Mouse (Mus musculus) limb, embryonic 12.5 days (tissue): ENCODE results near the gene Nxph2. TPM values are rescaled to one million over a fixed set of nuclear protein-coding genes. Genes with fewer than 3 reads are reported as not detected.
"Not testable (repeated sequence)": the region's sequence is repeated elsewhere in the genome, so short reads cannot be mapped to it uniquely, and the experiment has no call there.

Experiments
- ATAC-seq: fragments of 200-750 bp; cut with Nextera tagmentation; 2 replicates; pipeline ENCODE4 v1.8.0; 2017; ENCODE audit warnings: low read depth, moderate TSS enrichment; ENCODE audit not compliant: insufficient number of reproducible peaks, insufficient read depth, low FRiP score, low TSS enrichment
- H3K27ac ChIP-seq: fragments of 300-500 bp; sonication (generic); 2 replicates; pipeline ENCODE4 v1.5.1; 2016; ENCODE audit warnings: mild to moderate bottlenecking, moderate library complexity
- H3K27me3 ChIP-seq: fragments of 300-500 bp; sonication (generic); 2 replicates; pipeline ENCODE4 v1.6.1; 2016; ENCODE audit warnings: mild to moderate bottlenecking, moderate library complexity
- H3K36me3 ChIP-seq: fragments of 300-500 bp; sonication (generic); 2 replicates; pipeline ENCODE4 v1.6.1; 2016; ENCODE audit warnings: mild to moderate bottlenecking, moderate library complexity
- H3K4me1 ChIP-seq: fragments of 300-500 bp; sonication (generic); replicated peaks from 2 replicates; pipeline ENCODE4 v1.6.1; 2016
- H3K4me2 ChIP-seq: fragments of 300-500 bp; sonication (generic); 2 replicates; pipeline ENCODE4 v1.6.1; 2016; ENCODE audit warnings: mild to moderate bottlenecking, moderate library complexity
- H3K4me3 ChIP-seq: fragments of 300-500 bp; sonication (generic); replicated peaks from 2 replicates; pipeline ENCODE4 v1.5.1; 2016; ENCODE audit warnings: mild to moderate bottlenecking
- H3K9ac ChIP-seq: fragments of 300-500 bp; sonication (generic); replicated peaks from 2 replicates; pipeline ENCODE4 v1.6.1; 2016; ENCODE audit warnings: mild to moderate bottlenecking, moderate library complexity
- H3K9me3 ChIP-seq: fragments of 300-500 bp; sonication (generic); 2 replicates; pipeline ENCODE4 v1.6.1; 2016; ENCODE audit warnings: mild to moderate bottlenecking, moderate library complexity
- WGBS: fragments of 180-500 bp; shearing (Covaris S2); methylation state at CpG from one replicate; pipeline ENCODE4 v1.1.7; 2016; 5-methylcytosine and 5-hydroxymethylcytosine counted together
- polyA plus RNA-seq: library from polyadenylated mRNA; unstranded; fragments of >200 nt; fragmentation: Nextera tagmentation; extraction: Ambion mirVana; gene quantifications from 2 replicates; pipeline ENCODE4 v1.2.1, GENCODE M21; 2016

The Nxph2 gene
- not detected in 2 replicates for polyA plus RNA-seq

DNA sequence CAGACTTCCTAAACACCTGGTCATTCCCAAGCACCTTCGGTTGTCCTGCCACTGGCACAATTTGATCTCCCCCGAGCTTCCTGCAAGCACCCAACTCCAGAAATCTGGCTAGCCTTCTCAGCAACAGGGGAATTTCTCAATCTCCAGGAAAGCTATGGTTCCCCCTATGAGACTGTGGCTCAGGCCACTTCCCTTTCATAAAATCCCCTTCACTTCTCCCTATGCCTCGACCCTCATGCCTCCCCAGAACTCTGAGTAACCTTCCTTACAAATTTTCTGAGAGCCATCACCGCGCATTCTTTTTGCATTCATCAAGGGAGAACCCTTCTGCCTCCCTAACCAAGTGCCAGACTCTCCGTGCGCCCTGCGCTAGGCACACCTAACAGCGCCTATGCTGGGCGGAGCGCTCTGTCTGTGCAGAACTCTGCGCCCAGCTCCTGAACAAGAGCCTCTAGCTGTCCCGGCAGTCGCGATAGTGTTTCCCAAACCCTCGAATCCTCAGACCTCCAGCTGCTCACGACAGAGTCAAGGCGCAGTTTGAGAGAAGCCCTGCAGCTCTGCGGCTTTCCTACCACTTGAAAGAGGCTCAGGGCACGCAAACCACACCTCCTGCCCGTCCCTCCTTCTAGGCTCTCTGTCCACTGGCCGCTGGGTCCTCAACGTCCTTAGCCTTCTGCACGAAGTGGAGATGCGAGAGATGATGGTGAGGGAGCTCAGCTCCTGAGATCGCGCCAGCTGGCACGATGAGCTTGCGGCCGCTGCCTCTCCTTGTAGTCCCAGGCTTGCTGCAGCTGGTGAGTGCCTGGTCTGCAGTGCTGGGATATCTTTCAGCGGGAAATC is at the start of gene Nxph2:
TSS of gene Nxph2 (plus strand) at position 501 of the 840 bp plus-strand sequence.
- ATAC-seq, result no peak
- Histone ChIP-seq H3K4me2 (peak within 1 kb of the TSS; percentile 58), H3K9me3 (no peaks in the 10 kb centered on the region), H3K27me3 (peaks cover 17% of the 10 kb centered on the region), H3K4me3 (peak within 1 kb of the TSS; percentile 33), H3K9ac (peak within 1 kb of the TSS; percentile 31; the same call in 1 of the 2 replicates), H3K27ac (no peak within 1 kb of the TSS), H3K36me3 (no peaks in the 10 kb centered on the region), H3K4me1 (no peaks in the 10 kb centered on the region; the same call in none of the 2 replicates)
- 2% methylated on average over 31 of the region's 31 CpGs for WGBS

GRCm38 (mm10) chr2:23290991-23291390 is 30.1 kb upstream of the Nxph2 start:
- H3K4me1 ChIP-seq, H3K36me3 ChIP-seq, H3K27me3 ChIP-seq, H3K27ac ChIP-seq, ATAC-seq, H3K9ac ChIP-seq, H3K9me3 ChIP-seq, H3K4me3 ChIP-seq, H3K4me2 ChIP-seq: not testable (repeated sequence)
- 54% methylated on average over 19 of the region's 19 CpGs for WGBS

GRCm38 (mm10) chr2:23314869-23315268 is 6.2 kb upstream of the Nxph2 start:
- H3K4me2 ChIP-seq, result no peak overlapping the region
- no peak overlapping the region for H3K4me3 ChIP-seq
- ATAC-seq, result no peak

More at GRCm38 (mm10) chr2:23314869-23315268, 6.2 kb upstream of the Nxph2 start:
- Histone ChIP-seq H3K27me3 (no peaks in the 10 kb centered on the region), H3K4me1 (no peaks in the 10 kb centered on the region), H3K9me3 (no peaks in the 10 kb centered on the region), H3K27ac (no peak overlapping the region), H3K9ac (no peak overlapping the region), H3K36me3 (no peaks in the 10 kb centered on the region)
- 2% methylated on average over 1 of the region's 1 CpGs for WGBS

Other genes with a start within 250 kb of the Nxph2 start
- gene Mastl, start 165.2 kb upstream of the Nxph2 start, polyA plus RNA-seq, result 13.7 and 15.5 TPM in 2 replicates
- gene Yme1l1, start 164.9 kb upstream of the Nxph2 start, polyA plus RNA-seq, result 90.2 and 96.7 TPM in 2 replicates
- gene 4931423N10Rik, start 113.8 kb upstream of the Nxph2 start, polyA plus RNA-seq, result not detected in 2 replicates